Mouse (Mus musculus) WW6 (cell line): ENCODE measurements around the gene G6pdx.

Source experiments
- DNase-seq: peaks from one replicate; pipeline ENCODE4 v3.0.0-alpha.2; 2013; ENCODE audit warnings: low read depth, low spot score

Gene G6pdx

DNA sequence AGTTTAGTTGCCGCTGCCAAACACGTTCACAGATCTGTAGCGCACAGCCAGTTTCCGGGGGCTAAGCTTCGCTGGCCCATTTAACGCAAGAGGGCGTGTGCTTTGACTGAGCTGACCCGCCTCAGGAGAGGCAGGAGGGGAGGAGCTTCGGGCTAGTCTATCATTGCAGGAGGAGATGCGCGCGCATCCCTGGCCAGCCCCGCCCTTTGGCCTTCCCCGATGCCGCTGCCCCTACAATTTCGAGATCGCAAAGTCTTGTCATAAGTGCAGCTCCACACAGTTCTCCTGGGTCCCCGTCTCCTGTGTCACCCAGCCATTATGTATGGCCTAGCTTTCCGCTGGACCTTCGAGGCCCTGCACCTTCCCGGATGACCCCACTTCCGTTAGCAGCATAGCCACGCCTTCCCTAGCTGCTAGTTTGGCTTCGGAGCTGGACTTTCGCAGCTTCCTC, at the start of gene G6pdx:
G6pdx (minus strand) TSS at position 369 of the 451 bp plus-strand sequence.
- peak; percentile 56 for DNase-seq

GRCm38 (mm10) chrX:74452773-74453172, 23.8 kb upstream of the G6pdx start:
- no peak for DNase-seq

GRCm38 (mm10) chrX:74451157-74451912, 22.3 kb upstream of the G6pdx start:
- no peak for DNase-seq

GRCm38 (mm10) chrX:74429290-74429821, 362 bp upstream of the G6pdx start:
- peak; percentile 42 for DNase-seq

GRCm38 (mm10) chrX:74428146-74428825, 708 bp downstream of the G6pdx start:
- DNase-seq: no peak

GRCm38 (mm10) chrX:74427116-74427515, 1.9 kb downstream of the G6pdx start:
- DNase-seq: no peak

DNA sequence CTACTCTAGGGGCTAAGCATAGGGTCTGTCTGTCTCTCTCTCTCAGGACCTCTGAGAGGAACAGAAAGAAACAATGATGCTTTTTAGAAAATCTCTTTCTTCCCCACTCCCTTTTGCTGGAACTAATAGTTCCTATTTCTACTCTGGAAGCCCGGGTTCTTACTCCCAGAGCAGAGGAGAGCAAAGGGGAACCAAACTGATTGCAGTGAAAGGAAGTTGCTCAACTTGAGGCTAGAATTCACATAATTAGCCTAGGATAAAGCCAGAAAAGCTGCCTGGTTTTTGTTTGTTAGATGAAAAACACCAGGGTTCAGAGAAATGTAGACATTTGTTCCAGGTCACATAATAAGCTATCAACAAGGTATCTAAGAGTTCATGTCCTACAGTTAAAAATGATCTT, 2.7 kb downstream of the G6pdx start:
- DNase-seq: no peak

GRCm38 (mm10) chrX:74425195-74425594, 3.8 kb downstream of the G6pdx start:
- no peak for DNase-seq

DNA sequence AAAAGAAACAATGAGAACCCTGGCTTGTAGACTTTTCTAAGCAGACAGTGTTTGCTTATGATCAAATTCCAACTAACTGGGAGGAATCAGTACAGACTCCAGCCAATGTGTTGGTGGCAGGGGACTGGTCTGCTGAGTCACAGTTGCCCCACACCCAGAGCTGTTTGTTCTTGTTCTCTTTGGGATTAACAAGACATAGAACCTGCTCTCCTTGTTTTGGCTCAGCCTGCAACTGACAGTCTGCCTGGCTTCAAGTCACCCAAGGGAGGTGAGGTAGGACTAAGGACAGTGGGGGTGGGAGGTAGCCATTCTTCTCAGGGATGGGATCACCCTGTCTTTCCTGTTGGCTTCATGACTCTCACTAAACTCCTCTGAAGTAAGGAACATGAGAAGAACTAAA, 4.6 kb downstream of the G6pdx start:
- no peak for DNase-seq

DNA sequence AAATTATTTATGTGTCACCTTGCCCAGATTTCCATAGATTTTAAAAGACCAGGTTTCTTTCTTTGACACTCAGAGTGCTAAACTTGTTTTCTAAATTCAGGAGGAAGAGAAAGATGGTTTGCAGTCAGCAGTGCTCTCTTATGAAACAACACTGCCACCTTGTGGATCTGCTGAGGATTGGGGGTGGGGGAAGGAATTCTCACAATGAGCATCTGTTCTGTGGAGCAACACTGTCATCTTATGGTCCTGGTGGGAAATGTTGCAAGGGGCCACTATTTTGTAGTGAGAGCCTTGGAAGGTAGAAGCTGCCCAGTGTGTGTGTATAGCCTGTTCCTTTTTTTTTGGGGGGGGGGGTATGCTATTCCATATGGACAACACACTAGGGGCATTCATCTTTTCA, 15.6 kb downstream of the G6pdx start:
- DNase-seq: no peak

DNA sequence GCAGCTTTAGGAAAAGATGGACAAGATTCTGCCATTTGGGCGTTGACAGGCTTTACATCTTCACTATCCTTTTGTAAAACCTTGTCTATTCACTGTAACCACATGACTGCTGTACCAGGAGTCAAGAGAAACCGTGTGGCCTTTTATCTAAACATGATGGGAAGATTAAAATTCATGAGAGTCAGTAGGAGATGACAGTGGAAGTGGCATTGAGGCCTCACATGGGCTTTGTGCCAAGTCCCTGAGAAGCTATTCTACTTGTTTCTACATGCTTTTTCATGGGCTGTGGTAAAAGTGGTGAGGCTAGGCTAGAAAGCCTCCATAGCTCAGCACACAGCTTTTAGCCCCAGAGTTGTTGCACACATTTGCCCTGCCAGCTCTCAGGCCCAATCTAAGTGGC, 20.7 kb downstream of the G6pdx start:
- no peak for DNase-seq

DNA sequence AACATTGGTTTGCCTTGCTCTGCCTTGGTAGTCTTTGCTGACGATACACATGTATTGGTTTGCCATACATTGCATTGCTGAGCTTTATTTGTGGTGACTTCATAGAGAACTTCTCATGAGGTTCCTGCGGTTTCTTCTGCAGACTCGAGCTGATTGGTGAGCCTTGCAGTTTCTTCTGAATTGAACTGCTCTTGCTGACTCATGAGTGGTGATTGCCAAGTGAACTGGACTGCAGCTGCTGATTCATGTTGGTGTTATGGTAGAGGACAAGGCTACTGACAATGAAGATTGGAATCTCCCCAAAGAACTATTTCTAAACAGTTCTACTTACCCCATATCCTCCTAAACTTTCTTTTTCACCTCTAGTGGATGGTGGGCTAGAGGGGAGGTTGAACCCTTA, 28.9 kb downstream of the G6pdx start:
- no peak for DNase-seq

DNA sequence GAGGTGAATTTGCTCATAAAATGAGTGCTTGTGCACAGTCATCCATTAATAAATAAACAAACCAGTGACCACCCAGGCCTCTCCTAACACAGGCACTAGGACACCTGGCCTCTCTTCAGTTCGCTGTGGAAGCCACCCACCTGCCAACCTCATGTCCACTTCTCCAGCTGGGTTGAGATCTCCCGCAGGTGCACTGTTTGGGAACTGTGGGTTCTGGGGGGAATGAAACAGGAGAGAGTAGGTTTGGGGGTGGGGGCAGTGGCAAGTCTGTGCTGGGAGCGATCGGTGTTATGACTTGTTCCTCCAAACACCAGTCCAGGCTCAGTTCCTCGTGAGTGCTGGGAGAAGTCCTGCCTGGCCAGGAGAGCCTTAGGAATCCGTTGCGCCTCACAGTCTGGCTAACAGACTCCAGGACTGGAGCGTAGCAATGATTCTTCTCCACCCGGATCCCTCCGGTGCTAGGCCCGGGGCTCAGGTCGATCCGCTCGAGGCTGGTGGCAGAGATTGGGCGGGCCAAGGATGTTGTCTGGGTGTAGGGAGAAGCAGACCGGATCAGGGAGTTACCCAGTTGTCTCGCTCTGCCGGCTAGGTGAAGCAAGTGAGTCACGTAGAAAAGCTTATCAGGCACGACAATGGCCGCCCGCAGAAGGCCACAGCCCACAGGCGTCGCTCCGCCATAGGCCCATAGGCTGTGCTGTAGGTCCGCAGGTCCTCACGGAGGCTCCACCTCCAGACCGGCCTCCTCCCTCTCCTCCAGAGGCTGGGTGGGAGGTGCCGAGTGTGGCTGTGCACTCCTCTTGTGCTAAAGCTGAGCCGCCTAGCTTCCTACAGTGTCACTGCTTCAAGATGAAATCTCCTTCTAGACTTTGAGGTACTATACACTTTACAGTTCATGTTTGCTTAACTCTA, 36.2 kb downstream of the G6pdx start, which contains the start of the genes Fam3a and Ikbkg:
Fam3a (minus strand) TSS at position 738 of the 909 bp plus-strand sequence.
Ikbkg (plus strand) TSS at position 756 of the 909 bp plus-strand sequence.
- DNase-seq: peak; percentile 64

GRCm38 (mm10) chrX:74388153-74388552, 40.8 kb downstream of the G6pdx start:
- DNase-seq: no peak

- no peak for DNase-seq
Measured at GRCm38 (mm10) chrX:74384451-74384850, 44.5 kb downstream of the G6pdx start.

- no peak for DNase-seq
Measured at GRCm38 (mm10) chrX:74372888-74373549, 56.0 kb downstream of the G6pdx start, which contains the start of the genes Ubl4a and Slc10a3. TSS of gene Ubl4a (minus strand) at chrX:74373218. TSS of gene Slc10a3 (minus strand) at chrX:74373349.

GRCm38 (mm10) chrX:74368209-74368909, 60.6 kb downstream of the G6pdx start:
- DNase-seq: no peak

GRCm38 (mm10) chrX:74367512-74367911, 61.5 kb downstream of the G6pdx start:
- no peak for DNase-seq
